Mouse (Mus musculus): ENCODE measurements around the gene Golph3. TPM values are rescaled to one million over a fixed set of nuclear protein-coding genes. Genes with fewer than 3 reads are reported as not detected.
A peak's percentile ranks its signal among the peaks of the same experiment; 100 is the strongest.

The Golph3 gene
- total RNA-seq, 2 experiments from 2014 or later: 81.6 to 89.8 TPM

DNA sequence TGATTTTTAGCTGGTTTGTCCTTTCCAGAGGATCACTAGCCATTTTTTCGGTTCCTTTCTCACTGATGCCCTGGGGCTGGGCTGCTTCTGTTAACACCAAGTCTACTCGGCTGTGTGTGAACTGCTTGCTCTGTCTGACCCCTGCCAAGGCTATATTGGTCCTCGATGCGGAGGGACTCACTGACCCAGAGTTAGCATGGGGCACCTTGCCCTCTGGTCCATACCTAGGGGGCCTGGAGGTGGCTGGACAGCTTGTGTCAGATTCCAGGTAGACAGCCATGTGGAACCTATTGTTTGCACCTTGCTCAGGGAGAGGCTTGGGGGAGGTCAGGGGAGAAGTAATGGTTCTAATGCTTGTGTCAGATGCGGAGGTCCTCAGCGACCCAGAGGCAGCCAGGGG, 52.7 kb downstream of the Golph3 start:
- no peak for DNase-seq (ENCODE audit: low spot score)
- intact Hi-C loops (cut with DNase I): loop anchor here (2.0 kb wide), 1 partner anchor 177 kb away; no protein-coding TSS in a partner anchor

DNA sequence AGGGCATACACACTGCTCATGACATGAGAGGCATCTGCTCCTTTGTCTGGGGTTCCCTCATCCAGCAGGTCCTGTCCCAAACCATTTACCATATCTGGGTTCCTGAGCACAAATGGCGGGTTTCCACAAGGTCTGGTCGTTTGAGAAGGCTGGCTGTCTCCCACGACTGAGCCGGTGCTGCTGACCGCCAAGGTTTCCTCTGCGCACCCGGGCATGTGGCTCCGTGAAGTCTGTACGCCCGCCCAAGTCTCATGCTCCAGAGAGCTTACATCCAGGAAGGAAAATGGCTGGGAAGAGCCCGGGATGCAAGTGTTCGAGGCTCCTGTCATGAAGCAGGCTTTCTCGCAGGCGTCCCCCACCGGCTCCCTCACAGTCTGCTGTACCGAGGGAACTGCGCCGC, 53.7 kb downstream of the Golph3 start:
- intact Hi-C loops (cut with DNase I): loop anchor here (2.0 kb wide), 1 partner anchor 178 kb away; no protein-coding TSS in a partner anchor
- DNase-seq (ENCODE audit: low spot score): no peak

DNA sequence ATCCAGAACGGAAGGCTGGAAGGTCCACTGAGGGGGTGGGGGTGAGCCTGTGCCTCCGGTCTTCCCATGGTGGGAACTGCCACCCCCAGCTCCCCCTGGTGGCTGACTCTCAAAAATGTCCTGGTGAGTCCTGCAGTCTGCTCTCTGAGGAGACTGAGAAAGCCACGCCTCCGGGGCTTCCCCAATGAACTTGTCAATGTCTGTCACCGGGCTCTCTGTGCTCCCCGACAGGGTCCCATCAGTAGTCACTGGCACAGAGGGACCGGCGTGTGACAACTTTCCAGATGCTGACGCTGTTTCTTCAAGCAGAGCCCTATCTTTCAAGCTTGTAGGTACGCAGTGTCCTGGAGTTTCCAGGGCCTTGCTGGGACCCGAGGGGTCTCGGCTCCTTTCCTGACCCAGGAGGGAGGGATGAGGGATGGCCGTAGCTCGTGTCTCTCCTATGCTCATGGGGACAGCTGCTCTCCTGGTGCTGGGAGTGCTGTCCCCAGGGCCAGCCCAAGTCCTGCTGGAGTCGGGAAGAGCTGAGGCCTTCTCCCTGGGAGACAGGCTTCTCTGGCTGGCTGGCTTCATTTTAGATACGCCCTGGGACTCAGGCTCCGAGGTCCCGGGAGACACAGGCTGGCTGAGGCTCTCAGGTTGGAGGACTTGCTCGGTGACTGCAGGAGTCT, 54.5 kb downstream of the Golph3 start:
- intact Hi-C loops (cut with DNase I): loop anchor here (2.0 kb wide), 1 partner anchor 179 kb away; no protein-coding TSS in a partner anchor
- peak; percentile 83 for DNase-seq (ENCODE audit: low spot score)

DNA sequence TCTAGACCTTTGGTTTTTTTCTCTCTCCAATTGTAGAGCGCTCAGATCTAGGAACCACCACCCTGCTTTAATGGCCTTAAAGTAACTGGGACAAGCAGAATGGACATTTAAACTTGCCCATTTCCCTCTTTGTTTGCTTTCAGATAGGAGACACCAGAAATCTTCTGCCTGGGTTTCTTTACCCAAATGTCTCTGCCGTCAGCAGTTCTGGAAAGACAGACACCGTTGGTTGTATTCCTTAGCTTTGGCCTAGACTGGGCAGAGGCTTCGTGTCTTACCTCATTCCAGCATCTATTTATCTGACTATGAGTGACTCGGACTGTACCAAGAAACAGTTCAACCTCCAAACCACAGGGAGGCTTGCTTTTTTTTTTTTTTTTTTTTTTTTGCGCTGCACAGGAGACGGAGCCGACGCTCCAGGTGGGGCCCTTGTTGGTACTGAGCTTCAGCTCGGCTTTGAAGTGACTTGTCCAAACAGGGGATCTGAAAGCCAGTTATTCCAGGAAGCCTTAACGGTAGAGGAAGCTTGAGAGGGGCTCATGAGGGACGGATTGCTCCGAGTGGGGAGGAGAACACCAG, 55.3 kb downstream of the Golph3 start:
- no peak for DNase-seq (ENCODE audit: low spot score)
- intact Hi-C loops (cut with DNase I): no loop called here

DNA sequence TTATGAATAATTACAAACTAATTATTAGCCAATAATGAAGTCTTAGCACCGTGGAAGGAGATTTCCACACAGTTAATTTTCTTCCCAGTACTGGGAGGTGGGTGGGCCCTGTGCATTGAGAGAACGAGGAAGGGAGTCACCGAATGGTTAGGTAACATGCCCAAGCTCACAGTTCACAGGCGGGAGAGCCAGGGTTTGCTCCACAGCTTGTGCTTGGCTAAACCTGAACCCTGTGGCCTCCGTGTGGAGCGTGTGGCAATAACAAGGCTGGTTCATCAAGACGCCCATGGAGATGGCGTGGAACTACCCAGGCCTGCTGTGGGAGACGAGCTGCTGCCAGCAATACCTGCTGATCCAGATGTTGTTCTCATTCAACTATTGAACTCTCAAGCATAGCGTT, 56.5 kb downstream of the Golph3 start:
- intact Hi-C loops (cut with DNase I): no loop called here
- DNase-seq (ENCODE audit: low spot score): no peak

DNA sequence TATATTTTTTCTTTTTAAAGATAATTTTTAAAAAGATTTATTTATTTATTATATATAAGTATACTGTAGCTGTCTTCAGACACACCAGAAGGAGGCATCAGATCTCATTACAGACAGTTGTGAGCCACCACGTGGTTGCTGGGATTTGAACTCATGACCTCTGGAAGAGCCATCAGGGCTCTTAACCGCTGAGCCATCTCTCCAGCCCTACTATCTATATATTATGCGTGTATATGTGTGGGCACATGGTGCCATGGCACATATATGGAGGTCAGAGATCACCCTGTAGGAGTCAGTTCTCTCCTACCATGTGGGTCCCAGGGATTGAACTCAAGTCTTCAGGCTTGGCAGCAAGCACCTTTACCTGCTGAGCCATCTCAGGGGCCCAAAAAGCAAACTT, 58.8 kb downstream of the Golph3 start:
- intact Hi-C loops (cut with DNase I): no loop called here
- DNase-seq (ENCODE audit: low spot score): no peak

DNA sequence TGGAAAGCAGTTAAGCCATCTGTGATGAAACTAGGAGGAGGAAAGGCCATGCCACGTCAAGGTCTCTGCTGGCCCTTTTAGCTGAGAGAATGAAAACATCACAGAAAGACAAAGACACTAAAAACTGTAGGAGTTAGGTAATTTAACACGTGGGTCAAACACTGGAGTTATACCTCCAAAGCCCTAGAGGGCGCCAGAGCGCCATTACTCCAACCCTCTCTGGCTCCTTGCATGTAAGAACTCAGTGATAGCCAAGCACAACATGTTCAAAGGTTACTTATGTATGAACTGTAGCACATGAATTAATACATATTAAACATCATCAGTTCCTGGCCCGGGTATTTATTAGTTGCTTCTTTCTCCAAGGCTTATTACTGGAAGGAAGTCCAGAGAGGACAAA, 59.3 kb downstream of the Golph3 start:
- intact Hi-C loops (cut with DNase I): no loop called here
- DNase-seq (ENCODE audit: low spot score): no peak

DNA sequence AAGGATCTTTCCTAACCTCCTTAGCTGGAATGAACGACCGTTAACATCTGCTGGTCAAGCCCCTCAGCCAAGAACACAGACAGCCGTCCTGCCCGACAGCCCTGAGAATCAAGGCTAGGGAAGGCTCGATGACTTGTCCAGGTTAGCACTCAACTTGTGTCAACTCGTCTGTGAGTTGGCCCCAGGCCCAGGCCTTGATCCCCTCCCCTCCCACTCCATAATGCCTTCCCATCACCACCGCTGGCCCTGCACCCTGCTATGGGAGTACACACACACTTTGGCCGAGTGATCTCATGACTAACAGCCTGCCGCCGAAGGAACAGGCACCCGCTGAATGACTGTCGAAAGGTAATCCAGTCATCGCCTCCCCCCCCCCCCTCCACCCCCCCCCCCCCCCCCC, 63.4 kb downstream of the Golph3 start:
- intact Hi-C loops (cut with DNase I): no loop called here
- DNase-seq (ENCODE audit: low spot score): no peak

DNA sequence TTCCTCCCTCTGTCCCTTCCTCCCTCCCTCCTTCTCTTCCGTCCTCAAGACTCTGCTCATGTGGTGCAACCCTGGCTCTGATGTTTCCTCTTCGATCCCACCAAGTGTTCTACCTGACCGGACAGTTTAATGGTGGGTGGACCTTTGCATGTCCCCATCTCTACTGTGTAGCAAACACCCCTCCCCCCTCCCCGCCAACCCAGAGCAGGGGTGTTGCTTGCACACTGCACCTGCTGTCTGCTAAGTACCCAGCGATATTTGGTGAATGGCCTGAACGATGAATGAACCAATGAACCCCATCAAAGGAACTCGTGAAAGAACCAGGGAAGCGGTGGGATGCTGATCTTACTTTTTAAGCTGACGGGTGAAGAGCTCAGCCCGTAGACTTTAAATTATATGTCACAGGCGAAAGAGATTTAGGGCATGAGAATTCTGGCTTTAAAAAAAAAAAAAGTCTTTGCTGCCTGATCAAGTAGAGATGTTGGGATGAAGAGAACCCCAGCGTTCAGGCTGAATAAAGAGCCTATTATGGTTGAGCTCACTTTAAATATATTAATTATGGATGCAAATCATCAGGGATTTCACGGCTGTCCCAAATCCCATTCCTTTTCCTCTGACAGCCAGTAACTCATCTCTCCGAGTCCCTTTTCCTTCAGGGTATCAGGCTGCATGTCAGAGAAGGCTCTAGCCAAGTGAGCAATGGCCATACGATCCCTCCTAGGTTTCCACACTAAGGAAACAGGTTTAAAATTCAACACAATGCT, 67.7 kb downstream of the Golph3 start:
- intact Hi-C loops (cut with DNase I): no loop called here
- DNase-seq (ENCODE audit: low spot score): no peak

DNA sequence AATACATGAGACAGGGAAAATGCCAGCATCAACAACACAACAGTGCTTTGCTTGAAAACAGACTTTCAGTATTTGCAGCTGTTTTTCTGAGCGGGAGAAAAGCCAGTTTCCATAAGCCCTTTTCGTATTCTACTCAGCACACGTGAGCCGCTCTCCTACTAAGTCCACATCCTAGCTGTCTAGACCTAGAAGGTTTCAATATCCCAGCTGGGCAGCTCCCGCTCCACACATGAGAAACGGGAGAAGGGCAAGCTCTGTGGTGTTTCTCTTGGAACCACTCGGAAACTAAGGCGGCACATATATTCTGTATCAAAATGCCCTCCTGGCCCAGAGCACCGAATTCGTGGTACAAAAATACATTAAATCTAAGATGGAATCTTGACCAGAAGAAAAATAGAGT, 73.5 kb downstream of the Golph3 start:
- intact Hi-C loops (cut with DNase I): no loop called here

DNA sequence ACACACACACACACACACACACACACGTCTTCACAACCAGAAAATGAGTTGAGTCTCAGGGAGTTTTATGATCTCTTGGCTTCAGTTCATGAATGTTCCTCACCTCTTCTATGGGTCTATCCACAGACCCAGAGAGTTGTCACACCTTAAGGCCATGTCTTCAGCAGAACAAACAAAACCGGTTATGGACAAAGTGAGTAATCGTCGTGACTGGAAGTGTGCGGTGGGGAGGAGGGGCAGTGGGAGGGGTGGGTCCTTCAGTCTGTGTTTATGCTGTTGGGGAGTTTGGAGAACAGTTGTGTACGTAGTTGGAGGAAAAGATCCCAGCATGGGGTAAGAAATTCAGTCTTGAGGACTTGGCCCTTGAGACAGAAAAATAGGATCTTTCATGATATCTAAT, 75.8 kb downstream of the Golph3 start:
- intact Hi-C loops (cut with DNase I): no loop called here
- no peak for DNase-seq (ENCODE audit: low spot score)

More for the DNA sequence above, 73.5 kb downstream of the Golph3 start:
- no peak for DNase-seq (ENCODE audit: low spot score)

Other genes with a start within 250 kb of the Golph3 start
- gene Zfr, start 203.6 kb upstream of the Golph3 start, total RNA-seq (2021): 10 to 100 TPM; 79.9 to 87.0 TPM
- gene Mtmr12, start 116.4 kb upstream of the Golph3 start, total RNA-seq (2021): 10 to 100 TPM in 1 of 2 experiments, 1 to 10 TPM in 1; 9.6 to 11.3 TPM
- 1 to 10 TPM in 1 of 2 experiments, not detected in 1; 1.1 TPM for gene 1810049J17Rik, start 449 bp downstream of the Golph3 start, total RNA-seq (2021)

Measured in heart, postnatal 25 days (tissue).